Mouse (Mus musculus): ENCODE data around the gene Snap91.

GRCm38 (mm10) chr9:86798686-86799085 lies 81.8 kb downstream of the Snap91 start:
- TF ChIP-seq POLR2A (IDR thresholded peaks at IDR 0.05; ENCODE audit: low read depth, low read length) (no peak), CTCF (IDR thresholded peaks at IDR 0.05; ENCODE audit: extremely low read depth, insufficient read depth, insufficient read length, insufficient replicate concordance) (no peak)

Measured in spleen, adult 2 months (tissue).